Mouse (Mus musculus): ENCODE measurements at regions not wholly inside any gene's neighbourhood (a gene's known extent, or its start where the extent isn't known, plus 50 kb on each side); places are given as distances from the start of the nearest gene placed in this dataset.

GRCm38 (mm10) chr11:44285961-44286360 lies 113.9 kb upstream of the Il12b start:
- TF ChIP-seq CTCF (IDR thresholded peaks at IDR 0.05; ENCODE audit: control insufficient read depth, insufficient read depth, insufficient replicate concordance, low read depth, low read length) (no peak), POLR2A (IDR thresholded peaks at IDR 0.05; ENCODE audit: control insufficient read depth, low read depth, low read length) (no peak)
